Mouse (Mus musculus) embryo, embryonic 11.5 days (tissue): ENCODE data around the gene Pip4k2a.
"Not testable (repeated sequence)": the region's sequence is repeated elsewhere in the genome, so short reads cannot be mapped to it uniquely, and the experiment has no call there.

ENCODE experiments used
- DNase-seq: peaks from one replicate; pipeline ENCODE4 v3.0.0-alpha.2; 2012; ENCODE audit warnings: low read depth, low spot score

Pip4k2a gene

GRCm38 (mm10) chr2:18998054-18998478 is at the start of gene Pip4k2a, which contains the start of gene 4930426L09Rik:
TSS of gene Pip4k2a (minus strand) at chr2:18998126.
TSS of gene 4930426L09Rik (plus strand) at chr2:18998343.
- DNase-seq: peak; percentile 79

- no peak for DNase-seq
Observed at GRCm38 (mm10) chr2:19037907-19038570, 40.1 kb upstream of the Pip4k2a start.

- no peak for DNase-seq
Observed at GRCm38 (mm10) chr2:19037430-19037829, 39.5 kb upstream of the Pip4k2a start.

GRCm38 (mm10) chr2:19024807-19025206 is 26.9 kb upstream of the Pip4k2a start:
- DNase-seq: no peak

GRCm38 (mm10) chr2:19018034-19018433 is 20.1 kb upstream of the Pip4k2a start:
- no peak for DNase-seq

- no peak for DNase-seq
Observed at GRCm38 (mm10) chr2:19016839-19017238, 18.9 kb upstream of the Pip4k2a start.

- DNase-seq: no peak
Observed at GRCm38 (mm10) chr2:19016348-19016747, 18.4 kb upstream of the Pip4k2a start.

- DNase-seq: no peak
Observed at GRCm38 (mm10) chr2:19011443-19011842, 13.5 kb upstream of the Pip4k2a start.

GRCm38 (mm10) chr2:19010541-19010940 is 12.6 kb upstream of the Pip4k2a start:
- DNase-seq: not testable (repeated sequence)

GRCm38 (mm10) chr2:19007580-19007979 is 9.7 kb upstream of the Pip4k2a start:
- DNase-seq: no peak

GRCm38 (mm10) chr2:19006124-19006523 is 8.2 kb upstream of the Pip4k2a start:
- DNase-seq: no peak

- DNase-seq: no peak
Observed at GRCm38 (mm10) chr2:19004801-19005200, 6.9 kb upstream of the Pip4k2a start.

- no peak for DNase-seq
Observed at GRCm38 (mm10) chr2:18999395-18999794, 1.5 kb upstream of the Pip4k2a start.

GRCm38 (mm10) chr2:18997387-18997971 is 447 bp downstream of the Pip4k2a start:
- DNase-seq: no peak

GRCm38 (mm10) chr2:18996451-18997211 is 1.3 kb downstream of the Pip4k2a start:
- no peak for DNase-seq

- no peak for DNase-seq
Observed at GRCm38 (mm10) chr2:18992512-18993510, 5.1 kb downstream of the Pip4k2a start.

GRCm38 (mm10) chr2:18988885-18989284 is 9.0 kb downstream of the Pip4k2a start:
- no peak for DNase-seq

GRCm38 (mm10) chr2:18985506-18985905 is 12.4 kb downstream of the Pip4k2a start:
- no peak for DNase-seq

GRCm38 (mm10) chr2:18984095-18984847 is 13.7 kb downstream of the Pip4k2a start:
- no peak for DNase-seq

GRCm38 (mm10) chr2:18983546-18983945 is 14.4 kb downstream of the Pip4k2a start:
- DNase-seq: no peak

GRCm38 (mm10) chr2:18982581-18982980 is 15.3 kb downstream of the Pip4k2a start:
- no peak for DNase-seq
